Mouse (Mus musculus) retina, postnatal 1 day (tissue): ENCODE measurements around the gene Ogdh.
"Not testable (repeated sequence)": the region's sequence is repeated elsewhere in the genome, so short reads cannot be mapped to it uniquely, and the experiment has no call there.

Experiments
- DNase-seq: peaks from one replicate; pipeline ENCODE4 v3.0.0-alpha.2; 2012

Gene Ogdh

GRCm38 (mm10) chr11:6291401-6292115, at the start of gene Ogdh:
TSS of gene Ogdh (plus strand) at chr11:6291633.
- peak; percentile 99 for DNase-seq

GRCm38 (mm10) chr11:6244707-6245106, 46.7 kb upstream of the Ogdh start:
- no peak for DNase-seq

- no peak for DNase-seq
Observed at GRCm38 (mm10) chr11:6252248-6252647, 39.2 kb upstream of the Ogdh start.

GRCm38 (mm10) chr11:6252824-6253223, 38.6 kb upstream of the Ogdh start:
- no peak for DNase-seq

GRCm38 (mm10) chr11:6254602-6255001, 36.8 kb upstream of the Ogdh start:
- not testable (repeated sequence) for DNase-seq

GRCm38 (mm10) chr11:6256490-6257072, 34.9 kb upstream of the Ogdh start:
- no peak for DNase-seq

GRCm38 (mm10) chr11:6259413-6259812, 32.0 kb upstream of the Ogdh start:
- no peak for DNase-seq

- peak; percentile 82 for DNase-seq
Observed at GRCm38 (mm10) chr11:6261434-6262082, 29.9 kb upstream of the Ogdh start.

GRCm38 (mm10) chr11:6266621-6267020, 24.8 kb upstream of the Ogdh start:
- DNase-seq: no peak

- peak; percentile 98 for DNase-seq
Observed at GRCm38 (mm10) chr11:6267320-6268254, 23.8 kb upstream of the Ogdh start, which contains the start of gene Ddx56. TSS of gene Ddx56 (minus strand) at chr11:6267772.

GRCm38 (mm10) chr11:6273607-6274006, 17.8 kb upstream of the Ogdh start:
- no peak for DNase-seq

GRCm38 (mm10) chr11:6274387-6275093, 16.9 kb upstream of the Ogdh start, which contains the start of gene Tmed4:
TSS of gene Tmed4 (minus strand) at chr11:6274870.
- peak; percentile 99 for DNase-seq

- no peak for DNase-seq
Observed at GRCm38 (mm10) chr11:6275094-6275484, 16.3 kb upstream of the Ogdh start.

GRCm38 (mm10) chr11:6276466-6276865, 15.0 kb upstream of the Ogdh start:
- no peak for DNase-seq

- DNase-seq: no peak
Observed at GRCm38 (mm10) chr11:6282940-6283339, 8.5 kb upstream of the Ogdh start.

- no peak for DNase-seq
Observed at GRCm38 (mm10) chr11:6290138-6290537, 1.3 kb upstream of the Ogdh start.

- DNase-seq: no peak
Observed at GRCm38 (mm10) chr11:6290883-6291282, 550 bp upstream of the Ogdh start.

- DNase-seq: peak; percentile 89
Observed at GRCm38 (mm10) chr11:6292116-6292987, 919 bp downstream of the Ogdh start.

GRCm38 (mm10) chr11:6292988-6293349, 1.5 kb downstream of the Ogdh start:
- DNase-seq: no peak

GRCm38 (mm10) chr11:6293601-6294000, 2.2 kb downstream of the Ogdh start:
- DNase-seq: no peak

- DNase-seq: no peak
Observed at GRCm38 (mm10) chr11:6294632-6295031, 3.2 kb downstream of the Ogdh start.
